Mouse (Mus musculus): ENCODE measurements around the gene Tgfbr1.
"Not testable (repeated sequence)": the region's sequence is repeated elsewhere in the genome, so short reads cannot be mapped to it uniquely, and the experiment has no call there.

The Tgfbr1 gene

DNA sequence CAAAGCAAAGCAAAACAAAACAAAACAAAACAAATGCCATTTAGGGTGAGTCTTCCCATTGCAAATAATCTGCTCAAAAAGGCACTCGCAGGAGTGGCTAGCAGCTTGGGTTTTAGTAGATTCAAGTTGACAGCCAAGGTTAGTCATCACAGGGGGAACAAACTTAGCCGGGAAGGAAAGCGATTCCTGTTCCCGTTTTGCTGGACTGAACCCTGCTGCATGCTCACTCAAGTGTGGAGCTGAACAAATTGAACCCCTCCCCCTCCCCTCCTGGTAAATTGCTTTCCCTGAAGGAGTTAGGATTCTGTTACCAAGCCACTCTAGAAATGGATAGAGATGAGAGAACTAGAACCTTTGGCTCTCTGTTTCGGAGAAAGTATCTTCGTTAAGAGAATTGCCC is 3.3 kb upstream of the Tgfbr1 start:
- DNase-seq = peak; percentile 36 to 39

DNA sequence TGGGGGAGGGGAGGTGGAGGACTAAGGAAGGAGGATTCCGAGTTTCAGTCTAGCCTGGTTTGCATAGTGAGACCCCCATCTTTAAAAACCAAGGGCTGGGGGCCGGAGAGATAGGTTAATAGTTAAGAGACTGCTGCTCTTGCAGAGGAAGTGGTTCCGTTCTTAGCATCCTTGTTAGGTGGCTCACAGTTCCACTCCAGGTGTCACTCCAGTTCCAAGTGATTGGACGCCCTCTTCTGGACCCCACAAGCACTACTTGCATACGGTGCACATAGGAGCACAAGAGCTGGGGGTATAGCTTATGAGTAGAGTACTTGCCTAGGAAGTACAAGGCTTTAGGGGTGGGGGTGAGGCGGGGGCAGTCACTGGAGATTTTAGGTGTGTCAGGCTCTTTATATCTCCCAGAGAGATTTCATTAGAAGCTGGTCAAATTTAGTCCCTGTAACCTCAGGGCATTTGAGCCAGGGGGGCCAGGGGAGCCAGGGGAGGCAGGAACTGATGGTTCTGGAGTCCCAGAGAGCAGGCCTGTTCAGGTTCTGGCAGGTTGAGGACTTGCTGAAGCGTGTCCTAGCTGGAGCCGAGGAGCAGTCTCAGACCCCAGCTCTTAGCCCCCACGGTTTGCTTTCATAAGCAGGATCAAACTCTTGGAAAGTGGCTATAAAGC is 1.5 kb upstream of the Tgfbr1 start:
- DNase-seq = peak; percentile 63 to 65

DNA sequence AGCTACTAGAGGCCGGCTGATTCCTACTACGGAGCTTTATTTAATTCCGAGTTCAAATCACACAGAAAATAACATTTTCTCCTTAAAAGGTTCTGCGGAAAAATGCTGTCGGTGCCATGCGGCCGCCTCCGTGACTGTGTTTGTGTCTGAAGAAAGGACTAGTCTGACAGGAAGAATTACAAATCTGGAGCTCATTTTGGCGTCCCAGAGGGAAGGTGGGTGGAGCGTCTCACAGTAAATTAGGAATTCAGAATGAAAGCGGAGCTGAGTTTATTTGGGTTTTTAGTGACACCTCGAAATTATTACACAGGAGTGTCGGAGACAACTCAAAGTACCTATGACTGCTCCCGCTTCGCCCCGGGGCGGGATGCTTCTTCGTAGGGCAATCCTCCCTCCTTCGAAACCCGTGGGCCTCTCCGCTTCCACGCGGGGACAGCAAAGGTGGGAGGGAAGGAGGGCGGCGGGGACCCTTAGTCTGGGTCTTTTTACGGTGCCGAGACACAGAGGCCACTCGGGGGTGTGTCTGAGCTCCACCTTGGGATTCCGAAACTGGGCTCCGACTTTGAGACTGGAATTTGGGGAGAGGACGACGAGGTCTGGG is 861 bp upstream of the Tgfbr1 start:
- DNase-seq = peak; percentile 45

DNA sequence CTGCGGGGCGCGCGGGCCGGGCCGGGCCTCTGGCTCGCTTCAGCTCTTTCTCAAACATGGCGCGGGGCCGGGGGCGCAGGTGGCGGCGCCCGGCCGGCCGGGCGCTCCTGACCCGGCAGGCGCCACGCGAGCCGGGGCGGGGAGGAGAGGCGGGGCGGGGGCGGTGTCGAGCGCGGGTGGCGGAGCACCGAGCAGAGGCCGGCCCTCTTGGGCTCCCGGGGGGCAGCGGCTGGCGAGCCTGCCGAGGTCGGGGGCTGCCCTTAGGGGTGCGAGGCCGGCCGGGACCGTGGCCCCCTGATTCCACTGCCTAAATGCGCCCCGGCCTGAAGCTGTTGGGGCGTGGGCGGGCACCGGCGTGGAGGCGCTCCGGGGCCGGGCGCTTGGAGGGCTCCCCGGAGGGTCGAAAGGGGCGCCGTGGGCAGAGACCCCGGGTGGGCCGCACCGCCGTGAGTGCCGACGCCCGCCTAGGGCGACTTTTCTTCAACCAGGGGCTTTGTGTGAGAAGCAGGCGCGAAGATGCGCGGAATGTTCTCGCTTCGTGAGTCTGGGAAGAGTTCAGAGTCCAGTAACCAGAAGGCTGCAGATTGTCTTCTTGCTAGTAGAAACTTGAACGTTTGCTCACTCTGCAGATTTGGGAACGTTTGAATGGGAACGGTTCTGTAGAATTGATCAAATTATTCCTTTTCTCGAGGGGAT is 542 bp downstream of the Tgfbr1 start:
- peak; percentile 79 to 85 for DNase-seq

DNA sequence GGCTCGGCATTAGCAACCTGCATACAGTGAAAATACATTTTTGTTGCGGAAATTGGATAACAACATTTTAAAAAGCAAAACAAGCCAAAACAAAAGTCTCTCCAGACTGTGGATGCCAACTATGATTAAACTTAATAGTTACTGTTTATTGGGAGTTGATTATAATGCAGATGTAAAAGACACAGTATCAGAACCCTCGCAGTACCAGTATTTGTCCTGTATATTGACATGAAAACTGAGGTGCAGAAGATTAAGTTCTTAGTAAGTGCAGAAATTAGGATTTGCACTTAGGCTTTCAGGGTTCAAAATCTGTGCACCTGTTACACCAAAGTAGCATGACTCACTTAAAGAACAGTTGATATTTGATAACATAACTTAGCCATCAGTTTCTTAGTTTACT is 1.3 kb downstream of the Tgfbr1 start:
- no peak for DNase-seq

DNA sequence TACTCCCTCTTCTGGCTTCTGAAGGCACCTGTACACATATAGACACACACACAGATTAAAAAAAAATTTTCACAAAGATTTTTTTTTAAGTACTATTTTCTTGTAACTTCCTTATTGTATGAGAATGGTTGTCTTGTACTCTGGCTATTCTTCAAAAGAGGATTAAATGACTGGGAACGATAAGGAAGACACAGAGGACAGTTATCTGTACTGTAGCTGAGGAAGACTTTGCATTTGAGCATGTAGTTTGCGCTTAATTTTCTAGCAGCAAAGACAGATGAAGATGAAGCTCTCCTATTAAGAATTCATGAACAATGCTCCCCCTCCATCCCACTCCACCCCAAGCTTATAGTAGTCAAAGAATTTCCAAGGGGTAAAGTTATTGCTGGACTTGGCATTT is 9.6 kb downstream of the Tgfbr1 start:
- DNase-seq = no peak

DNA sequence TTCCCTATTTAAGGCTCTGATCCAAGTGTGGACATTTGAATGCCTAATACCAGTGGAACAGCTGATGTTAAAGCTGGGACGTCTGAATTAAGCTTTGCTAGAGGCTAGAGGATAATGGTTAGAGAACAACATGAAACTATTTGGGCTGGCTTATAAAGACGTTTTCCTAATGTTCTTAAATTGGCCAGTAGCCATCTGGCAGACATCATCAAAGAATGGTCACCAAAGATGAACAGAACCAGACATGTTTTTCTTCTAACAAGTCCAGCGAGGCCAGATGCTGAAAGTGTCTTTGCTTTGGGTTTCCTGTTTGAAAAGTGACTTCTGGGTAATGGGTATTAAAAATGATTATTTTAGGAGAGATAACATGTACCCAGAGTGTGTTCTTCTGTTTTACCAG is 10.1 kb downstream of the Tgfbr1 start:
- no peak for DNase-seq

DNA sequence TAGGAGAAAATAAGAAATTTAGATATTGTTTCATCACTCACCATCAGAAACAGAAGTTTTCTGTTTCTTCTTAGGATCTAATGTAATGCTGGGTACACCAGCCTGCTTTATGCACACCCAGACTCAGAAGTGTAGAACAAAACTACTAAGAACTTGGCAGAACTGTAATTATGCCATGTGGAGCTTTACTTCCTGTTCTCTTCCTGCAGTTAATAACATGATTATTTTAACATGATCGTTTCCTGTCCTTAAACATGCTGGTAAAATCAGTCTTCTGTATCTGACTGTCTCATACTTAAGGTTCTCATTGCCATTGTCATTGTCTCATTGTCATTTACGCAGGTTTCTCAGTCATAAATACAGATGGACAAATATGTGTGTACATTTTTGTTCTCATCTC is 15.7 kb downstream of the Tgfbr1 start:
- DNase-seq = no peak

DNA sequence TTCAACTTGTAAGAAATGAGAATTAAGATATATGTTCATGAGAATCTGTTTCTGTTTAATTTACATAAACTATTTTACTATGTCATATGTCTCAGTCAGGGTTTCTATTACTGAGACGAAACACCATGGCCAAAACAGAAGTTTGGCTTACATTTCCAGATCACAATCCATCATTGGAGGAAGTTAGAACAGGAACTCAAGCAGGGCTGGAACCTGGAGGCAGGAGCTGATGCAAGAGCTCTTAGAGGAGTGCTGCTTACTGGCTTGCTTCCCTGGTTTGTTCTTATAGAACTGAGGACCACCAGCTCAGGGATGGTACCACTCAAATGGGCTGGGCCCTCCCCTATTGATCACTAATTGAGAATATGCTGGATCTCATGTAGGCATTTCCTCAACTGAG is 25.7 kb downstream of the Tgfbr1 start:
- DNase-seq = no peak

DNA sequence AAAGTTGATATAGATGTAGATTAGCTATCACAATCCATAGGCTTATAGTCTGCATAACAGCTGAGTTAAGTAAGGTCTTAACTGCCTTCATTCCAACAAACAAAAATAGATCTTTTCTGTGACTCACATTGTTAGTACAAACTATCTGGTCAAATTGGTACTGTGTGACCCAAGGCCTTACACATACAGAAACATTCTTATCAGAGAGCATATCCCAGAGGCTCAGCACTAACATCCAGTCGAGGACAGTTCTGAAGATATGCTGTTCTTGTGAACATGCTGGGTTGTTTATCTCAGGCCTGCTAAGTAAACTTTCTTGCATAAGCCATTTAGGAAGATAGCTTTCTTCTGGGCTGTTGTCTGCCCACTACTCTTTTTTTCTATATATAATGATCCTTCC is 29.4 kb downstream of the Tgfbr1 start:
- DNase-seq = no peak

DNA sequence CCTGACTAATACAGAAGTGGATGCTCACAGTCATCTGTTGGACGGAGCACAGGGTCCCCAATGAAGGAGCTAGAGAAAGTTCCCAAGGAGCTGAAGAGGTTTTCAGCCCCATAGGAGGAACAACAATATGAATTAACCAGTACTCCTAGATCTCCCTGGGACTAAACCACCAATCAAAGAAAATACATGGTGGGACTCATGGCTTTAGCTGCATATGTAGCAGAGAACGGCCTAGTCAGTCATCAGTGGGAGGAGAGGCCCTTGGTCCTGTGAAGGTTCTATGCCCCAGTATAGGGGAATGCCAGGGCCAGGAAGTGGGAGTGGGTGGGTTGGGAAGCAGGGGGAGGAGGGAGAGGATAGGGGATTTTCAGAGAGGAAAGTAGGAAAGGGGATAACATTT is 38.9 kb downstream of the Tgfbr1 start:
- DNase-seq = not testable (repeated sequence)

DNA sequence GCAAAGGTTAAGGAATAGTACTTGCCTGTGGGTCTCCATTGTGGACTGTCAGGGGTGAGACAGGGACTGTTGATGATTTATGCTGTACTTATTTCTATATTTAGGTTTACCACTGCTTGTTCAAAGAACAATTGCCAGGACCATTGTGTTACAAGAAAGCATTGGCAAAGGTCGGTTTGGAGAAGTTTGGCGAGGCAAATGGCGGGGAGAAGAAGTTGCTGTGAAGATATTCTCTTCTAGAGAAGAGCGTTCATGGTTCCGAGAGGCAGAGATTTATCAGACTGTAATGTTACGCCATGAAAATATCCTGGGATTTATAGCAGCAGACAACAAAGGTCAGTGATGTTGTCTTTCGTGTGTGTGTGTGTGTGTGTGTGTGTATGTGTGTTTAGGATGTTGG is 43.2 kb downstream of the Tgfbr1 start:
- DNase-seq = no peak

DNA sequence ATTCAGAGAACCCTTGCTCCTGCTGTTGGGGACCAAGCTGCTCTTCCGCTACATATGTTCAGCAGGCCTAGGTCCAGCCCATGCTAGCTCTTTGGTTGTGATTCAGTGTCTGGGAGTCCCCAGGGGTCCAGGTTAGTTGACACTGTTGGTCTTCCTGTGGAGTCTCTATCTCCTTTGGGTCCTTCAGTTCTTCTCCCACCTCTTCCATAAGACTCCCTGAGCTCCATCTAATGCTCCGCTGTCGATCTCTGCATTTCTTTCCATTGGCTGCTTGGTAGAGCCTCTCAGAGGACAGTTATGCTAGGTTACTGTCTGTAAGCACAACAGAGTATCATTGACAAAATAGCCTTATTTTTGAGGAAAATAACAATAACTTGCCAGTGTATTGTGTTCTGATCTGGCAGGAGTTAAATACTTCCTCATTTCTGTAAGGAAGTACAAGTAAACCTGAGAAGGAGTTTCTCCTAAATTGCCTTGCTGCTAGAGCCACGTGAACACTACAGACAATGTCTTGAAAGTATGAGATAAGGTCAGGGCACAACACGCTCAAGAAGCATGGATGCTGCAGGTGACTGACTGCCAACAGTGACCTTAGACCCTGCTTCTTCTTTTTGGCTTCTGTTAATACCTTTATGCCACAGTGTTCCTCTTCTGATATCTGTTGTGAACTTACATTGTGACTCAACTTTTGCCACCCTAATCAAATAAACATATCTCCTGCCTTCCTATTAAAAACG is 45.1 kb downstream of the Tgfbr1 start:
- DNase-seq = no peak

DNA sequence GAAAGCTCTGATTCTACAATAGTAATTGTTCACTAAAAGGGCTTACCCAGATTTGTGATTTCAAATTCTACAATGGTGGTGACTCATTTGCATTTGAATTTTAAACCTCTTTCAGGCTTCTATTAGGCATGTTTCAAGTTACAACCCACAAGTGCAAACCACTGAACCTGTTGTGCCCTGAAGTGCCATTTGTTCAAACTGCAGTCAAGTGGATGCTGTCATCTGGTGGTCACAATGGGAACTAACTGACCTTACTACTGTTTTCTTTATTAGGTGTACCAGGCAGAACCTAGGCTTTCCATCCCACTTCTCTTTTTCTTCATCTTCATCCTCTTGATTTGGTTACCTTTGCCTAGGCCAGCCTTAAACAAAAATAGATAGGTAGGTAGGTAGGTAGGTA is 46.8 kb downstream of the Tgfbr1 start:
- DNase-seq = peak; percentile 65 to 72

DNA sequence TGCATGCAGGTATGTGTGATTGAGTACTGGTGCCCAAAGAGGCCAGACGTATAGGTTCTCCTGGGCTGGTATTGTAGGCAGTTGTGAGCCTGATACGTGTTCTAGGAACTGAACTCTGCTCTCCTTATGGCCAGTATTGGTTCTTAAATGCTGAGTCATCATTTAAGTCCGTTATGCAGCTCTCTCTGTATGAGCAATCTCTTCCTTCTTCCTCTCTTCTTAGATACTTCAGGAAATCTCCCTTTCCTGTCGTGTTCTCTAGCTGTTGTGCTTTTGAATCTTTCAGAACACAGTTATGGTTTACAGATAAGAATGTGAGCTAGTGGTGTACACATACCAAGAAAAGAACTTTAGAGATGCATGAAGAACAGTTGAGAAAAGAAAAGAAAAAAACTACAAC is 47.3 kb downstream of the Tgfbr1 start:
- no peak for DNase-seq

DNA sequence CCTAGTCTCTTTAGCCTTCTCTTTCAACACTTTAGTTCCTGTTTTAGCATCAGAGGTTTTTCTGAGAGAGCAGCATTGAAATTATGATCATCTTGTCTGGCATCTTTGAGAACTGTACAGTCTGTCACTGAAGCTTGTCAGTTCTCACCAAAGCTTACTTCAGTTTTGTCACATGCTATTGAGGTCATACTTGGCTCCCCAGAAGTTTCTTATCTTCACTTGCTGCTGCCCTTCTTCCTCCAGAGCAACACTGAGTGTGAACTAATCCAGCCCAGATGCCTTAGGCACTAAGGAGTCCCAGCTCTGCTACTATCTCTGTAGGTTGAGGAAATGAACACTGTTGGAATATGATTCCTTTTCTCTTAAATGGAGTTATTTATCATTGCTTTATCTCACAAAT is 49.2 kb downstream of the Tgfbr1 start:
- DNase-seq = no peak

DNA sequence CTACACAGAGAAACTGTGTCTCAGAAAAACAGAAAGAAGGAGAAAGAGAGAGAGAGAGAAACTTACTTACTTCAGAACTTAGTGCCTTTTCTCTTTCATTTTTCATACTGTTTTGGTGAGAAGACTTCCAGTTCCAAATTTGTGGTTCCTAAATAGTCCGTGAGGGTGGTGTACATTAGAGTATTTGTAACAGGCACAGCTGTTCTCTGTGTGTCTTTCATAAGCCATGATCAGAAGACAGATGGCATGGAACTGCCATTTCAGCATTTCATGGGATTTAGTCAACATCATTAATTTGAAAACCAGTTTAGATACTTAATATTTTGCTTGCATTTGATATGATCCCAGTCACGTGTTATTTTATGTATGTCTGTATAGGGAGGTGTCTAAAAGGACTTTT is 51.5 kb downstream of the Tgfbr1 start:
- DNase-seq = no peak

DNA sequence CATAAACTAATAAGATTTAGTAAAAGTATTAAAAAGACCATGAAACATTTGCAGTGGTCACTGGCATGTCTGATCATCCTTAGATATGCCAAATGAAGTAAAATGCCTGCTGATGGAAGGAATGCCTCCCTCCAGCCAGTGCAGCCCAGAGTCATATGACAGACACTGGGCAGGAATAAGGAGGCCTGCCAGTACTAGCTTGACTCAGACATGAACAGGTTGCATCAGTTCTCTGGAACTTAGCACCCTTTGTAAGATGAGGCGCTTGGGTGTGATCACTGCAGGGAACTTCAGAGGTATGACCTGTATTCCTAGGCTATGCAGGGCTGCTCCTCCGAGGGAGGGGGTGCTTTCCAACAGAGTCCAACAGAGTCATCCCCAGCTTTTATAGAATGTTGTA is 54.1 kb downstream of the Tgfbr1 start:
- no peak for DNase-seq

DNA sequence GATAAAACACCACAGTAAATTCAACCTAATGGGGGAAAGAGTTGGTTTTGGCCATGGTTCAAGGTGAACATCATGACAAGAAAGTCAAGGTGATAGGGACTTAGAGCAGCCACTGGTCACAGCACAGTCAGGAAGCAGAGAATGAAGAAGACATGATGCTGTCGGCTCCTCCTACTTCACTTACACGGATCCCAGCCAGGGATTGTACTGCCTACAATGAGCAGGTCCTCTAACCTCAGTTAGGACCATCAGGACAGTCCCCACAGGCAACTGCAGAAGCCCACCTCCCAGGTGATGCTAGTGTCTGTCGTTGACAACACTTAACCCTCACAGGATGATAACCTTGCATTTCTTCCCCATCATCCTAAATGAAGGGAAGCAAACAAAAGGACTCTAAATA is 64.8 kb downstream of the Tgfbr1 start:
- no peak for DNase-seq

DNA sequence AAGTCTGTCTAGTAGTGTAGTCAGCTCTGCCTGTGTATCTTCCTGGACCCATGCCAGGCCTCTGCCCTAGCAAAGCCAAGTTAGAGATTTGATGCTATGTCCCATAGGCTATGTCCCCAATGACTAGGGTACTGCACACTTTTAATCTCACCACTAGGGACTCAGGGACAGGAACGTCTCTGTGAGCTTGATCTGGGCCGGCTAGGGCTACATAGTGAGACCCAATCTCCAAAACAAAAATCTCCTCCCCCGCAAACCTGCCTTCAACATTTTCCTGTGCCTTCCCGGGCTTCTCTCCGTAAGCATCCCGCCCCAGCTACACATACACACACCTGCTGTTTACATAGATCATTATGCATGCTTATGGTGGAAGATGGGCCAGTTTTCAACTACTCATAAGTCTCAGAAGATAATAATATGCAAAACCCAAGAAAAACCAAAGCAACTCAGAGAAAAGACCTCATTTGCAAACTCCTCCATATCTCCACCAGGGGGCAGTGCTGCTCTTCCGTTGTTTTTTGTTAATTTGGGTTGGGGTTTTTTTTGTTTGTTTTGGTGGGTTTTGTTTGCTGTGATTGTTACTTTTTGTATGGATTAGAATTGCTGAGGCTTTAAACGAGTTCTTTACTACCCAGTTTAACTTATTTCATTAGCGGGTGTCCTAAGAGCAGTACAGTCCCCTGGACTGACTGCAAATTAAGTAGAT is 66.4 kb downstream of the Tgfbr1 start:
- DNase-seq = peak; percentile 39 to 58

DNA sequence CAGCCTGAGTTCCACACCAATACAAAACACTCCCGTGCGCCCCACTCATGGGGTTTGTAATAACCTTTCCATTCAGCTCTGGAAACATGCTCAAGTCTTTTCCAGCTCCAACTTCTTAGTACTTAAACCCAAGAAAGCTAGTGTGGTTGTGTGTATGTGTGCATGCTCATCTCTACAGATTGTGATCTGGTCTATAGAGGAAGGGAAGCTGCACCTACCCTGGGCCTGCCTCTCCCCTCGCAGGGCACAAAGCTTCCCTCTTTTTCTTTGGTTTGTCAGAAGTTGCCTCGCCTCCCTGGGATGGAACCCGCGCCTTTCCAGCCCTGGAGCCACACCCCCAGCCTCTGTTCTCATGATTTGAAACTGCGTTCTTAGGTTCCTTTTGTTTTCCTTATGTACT is 67.2 kb downstream of the Tgfbr1 start:
- DNase-seq = no peak

DNA sequence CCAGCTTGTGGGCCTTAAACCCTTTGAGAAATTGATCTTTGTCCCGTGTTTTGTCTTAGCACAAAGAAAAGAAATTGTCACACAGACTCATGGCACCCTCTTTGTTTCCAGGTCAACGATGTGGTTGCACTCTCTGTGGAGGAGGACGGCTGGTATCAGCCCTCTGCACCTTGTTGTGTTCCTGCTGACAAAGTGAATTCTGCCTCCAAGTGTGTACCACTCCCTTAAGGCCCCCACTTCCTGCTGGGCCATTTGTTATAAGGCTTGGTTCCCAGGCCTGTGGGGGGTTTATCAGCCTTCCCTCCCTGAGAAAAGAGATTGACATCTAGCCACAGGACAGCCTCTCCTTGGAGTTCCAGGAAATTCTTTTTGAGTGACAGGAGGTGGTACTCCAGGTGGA is 69.2 kb downstream of the Tgfbr1 start:
- no peak for DNase-seq

DNA sequence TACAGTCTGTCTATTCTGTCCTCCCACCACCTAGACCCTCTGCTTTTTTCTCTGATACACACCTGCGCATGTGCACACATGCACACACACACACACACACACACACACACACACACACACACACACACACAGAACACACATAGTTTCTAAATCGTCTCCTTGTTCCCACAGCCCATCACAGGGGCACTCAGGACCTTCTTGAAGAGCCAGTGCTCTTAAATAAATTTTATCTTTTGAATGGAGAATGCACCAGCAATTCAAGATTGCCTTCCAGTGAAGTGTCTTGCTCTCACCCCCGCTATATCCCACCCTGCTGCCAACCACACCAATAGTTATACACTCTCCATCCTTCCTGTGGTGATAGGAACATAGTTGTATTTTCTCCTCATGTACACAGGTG is 69.9 kb downstream of the Tgfbr1 start:
- no peak for DNase-seq
